ENCODE assay signal across 10 mouse cellular contexts in the genomic region with DNA sequence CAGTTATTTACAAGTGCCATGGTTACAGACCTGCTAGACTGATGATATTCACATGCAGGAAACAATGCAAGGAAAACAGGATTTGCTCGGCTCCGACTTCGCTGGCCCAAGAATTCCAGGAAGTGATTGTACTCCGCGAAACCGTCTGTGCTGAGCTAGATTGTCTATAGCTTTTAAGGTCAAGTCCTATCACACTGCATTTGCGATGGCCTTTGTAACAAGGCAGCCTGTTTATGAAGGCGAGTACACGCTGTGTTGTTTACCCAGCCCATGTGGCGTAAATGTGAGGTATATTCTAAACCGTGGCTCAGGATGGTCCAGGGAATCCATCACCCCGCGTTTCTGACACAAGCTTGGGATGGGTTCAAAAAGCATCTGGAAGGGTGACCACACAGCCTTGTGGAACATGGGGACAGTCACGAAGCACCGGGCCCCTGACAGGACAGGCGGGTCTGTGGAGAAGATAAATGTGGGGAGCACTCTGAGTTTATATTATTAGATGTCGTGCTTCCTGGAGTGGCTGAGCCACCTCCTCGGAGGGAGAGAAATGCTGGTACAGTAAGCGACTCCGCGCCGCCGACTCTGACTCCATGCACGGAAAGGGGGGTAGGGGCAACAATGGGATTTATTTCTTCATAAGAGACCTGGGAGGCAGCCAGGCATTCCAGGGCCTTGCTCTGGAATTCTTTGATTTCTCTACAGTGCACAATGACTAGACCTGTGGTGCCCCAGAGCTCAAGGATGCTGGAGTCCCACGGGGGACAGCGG.
DNase-seq lines count a peak whose midpoint lies in the region.
"Had no signal": no experiment of that assay in that cellular context is flagged by ENCODE, and none has a peak within 500 bp of the region (broad histone marks: within the 10 kb centered on the region; RNA-seq: fewer than 3 reads in every experiment).

No protein-coding gene starts in this region.

- peak; percentile 33 for DNase-seq in adrenal gland, adult 2 months
- DNase-seq in adrenal gland, adult 8-10 months: no peak
- DNase-seq in heart, adult 8-10 months (ENCODE audit: low spot score): peak; percentile 47
- DNase-seq in kidney, adult 9 months: peak; percentile 44
- DNase-seq in lung, adult 18-20 months: peak; percentile 78 to 84
- no peak for DNase-seq in spleen, postnatal 14 days (ENCODE audit: low spot score in 2 of 2)
- DNase-seq in urinary bladder, adult 18-20 months (ENCODE audit: low spot score in 2 of 2): no peak
- DNase-seq in frontal cortex, postnatal 36 days (ENCODE audit: low spot score in 2 of 2): no peak
- DNase-seq: cerebellum, adult 9-11 months; left cerebral cortex, postnatal 4 days had no signal

Comparison
In these comparisons a context has a peak if more than half of its experiments do, and no peak if none do; other contexts are left out.
1. DNase-seq: peak in adrenal gland, adult 2 months (single experiment), heart, adult 8-10 months (single experiment), kidney, adult 9 months (single experiment) and lung, adult 18-20 months (2 of 2); none in adrenal gland, adult 8-10 months (single experiment), spleen, postnatal 14 days (0 of 2), urinary bladder, adult 18-20 months (0 of 2) and frontal cortex, postnatal 36 days (0 of 2).